Mouse (Mus musculus) midbrain, postnatal 0 days (tissue): ENCODE measurements at regions not wholly inside any gene's neighbourhood (a gene's known extent, or its start where the extent isn't known, plus 50 kb on each side); places are given as distances from the start of the nearest gene placed in this dataset.
A peak's percentile ranks its signal among the peaks of the same experiment; 100 is the strongest.

ENCODE experiments used
- ATAC-seq: fragments of 200-750 bp; cut with Nextera tagmentation; 2 replicates; pipeline ENCODE4 v1.8.0; 2017; ENCODE audit warnings: moderate number of reproducible peaks, mild to moderate bottlenecking, moderate TSS enrichment, moderate library complexity; ENCODE audit not compliant: low FRiP score
- DNase-seq: peaks from one replicate; pipeline ENCODE4 v3.0.0-alpha.2; 2015; ENCODE audit warnings: low spot score
- H3K27ac ChIP-seq: fragments of 300-500 bp; sonication (generic); 2 replicates; pipeline ENCODE4 v1.5.1; 2014; ENCODE audit warnings: low read depth, mild to moderate bottlenecking, low read length, mixed read lengths
- H3K27me3 ChIP-seq: fragments of 300-500 bp; sonication (generic); 2 replicates; pipeline ENCODE4 v1.6.1; 2014; ENCODE audit warnings: low read length, control low read depth, mixed read lengths; ENCODE audit not compliant: insufficient read depth
- H3K36me3 ChIP-seq: fragments of 300-500 bp; sonication (generic); 2 replicates; pipeline ENCODE4 v1.6.1; 2014; ENCODE audit warnings: low read length, control low read depth, mixed read lengths; ENCODE audit not compliant: insufficient read depth
- H3K4me1 ChIP-seq: fragments of 300-500 bp; sonication (generic); 2 replicates; pipeline ENCODE4 v1.6.1; 2014; ENCODE audit warnings: mild to moderate bottlenecking, control low read depth, antibody characterized with exemption, low read length, mixed read lengths; ENCODE audit not compliant: insufficient read depth
- H3K4me2 ChIP-seq: fragments of 300-500 bp; sonication (generic); 2 replicates; pipeline ENCODE4 v1.6.1; 2014; ENCODE audit warnings: low read depth, mild to moderate bottlenecking, low read length, mixed read lengths; ENCODE audit not compliant: poor library complexity, severe bottlenecking
- H3K4me3 ChIP-seq: fragments of 300-500 bp; sonication (generic); 2 replicates; pipeline ENCODE4 v1.5.1; 2014; ENCODE audit warnings: low read depth, mild to moderate bottlenecking, low read length, moderate library complexity
- H3K9ac ChIP-seq: fragments of 300-500 bp; sonication (generic); replicated peaks from 2 replicates; pipeline ENCODE4 v1.6.1; 2014; ENCODE audit warnings: mild to moderate bottlenecking, low read length, moderate library complexity, mixed read lengths; ENCODE audit not compliant: poor library complexity, severe bottlenecking
- H3K9me3 ChIP-seq: fragments of 300-500 bp; sonication (generic); 2 replicates; pipeline ENCODE4 v1.6.1; 2016; ENCODE audit warnings: low read length, control low read depth
- CTCF ChIP-seq: IDR thresholded peaks from 2 replicates; pipeline ENCODE4 v1.5.1; 2016; ENCODE audit warnings: antibody characterized with exemption, mild to moderate bottlenecking
- WGBS: fragments of 180-500 bp; shearing (Covaris S2); extraction: QIAGEN DNeasy Blood & Tissue Kit; methylation state at CpG from one replicate; pipeline ENCODE4 v1.1.7; 2014; 5-methylcytosine and 5-hydroxymethylcytosine counted together

GRCm38 (mm10) chr4:53227771-53228170, 68.1 kb upstream of the Abca1 start:
- no peak for ATAC-seq
- H3K27me3 ChIP-seq = no peaks in the 10 kb centered on the region

GRCm38 (mm10) chr4:53227071-53227470, 67.4 kb upstream of the Abca1 start:
- no peak for TF ChIP-seq CTCF
- Histone ChIP-seq H3K27ac (no peak overlapping the region), H3K4me2 (no peak overlapping the region), H3K9ac (no peak overlapping the region), H3K36me3 (no peaks in the 10 kb centered on the region), H3K9me3 (no peaks in the 10 kb centered on the region), H3K4me1 (no peaks in the 10 kb centered on the region), H3K27me3 (no peaks in the 10 kb centered on the region), H3K4me3 (no peak overlapping the region)
- DNase-seq (no peak), ATAC-seq (no peak)
- 77% methylated on average over 1 of the region's 1 CpGs for WGBS

More at GRCm38 (mm10) chr4:53227771-53228170, 68.1 kb upstream of the Abca1 start:
- WGBS = 30% methylated on average over 8 of the region's 8 CpGs
- H3K4me3 ChIP-seq = no peak overlapping the region
- no peak overlapping the region for H3K4me2 ChIP-seq
- H3K9ac ChIP-seq = no peak overlapping the region
- no peak for TF ChIP-seq CTCF
- H3K9me3 ChIP-seq = no peaks in the 10 kb centered on the region
- H3K4me1 ChIP-seq = no peaks in the 10 kb centered on the region
- no peaks in the 10 kb centered on the region for H3K36me3 ChIP-seq
- H3K27ac ChIP-seq = no peak overlapping the region
- DNase-seq = no peak

GRCm38 (mm10) chr4:53226376-53226775, 66.7 kb upstream of the Abca1 start:
- Histone ChIP-seq H3K4me1 (no peaks in the 10 kb centered on the region), H3K4me3 (no peak overlapping the region), H3K9me3 (no peaks in the 10 kb centered on the region), H3K27me3 (no peaks in the 10 kb centered on the region), H3K9ac (no peak overlapping the region), H3K27ac (no peak overlapping the region), H3K4me2 (no peak overlapping the region), H3K36me3 (no peaks in the 10 kb centered on the region)
- ATAC-seq (no peak), DNase-seq (no peak)
- WGBS = 87% methylated on average over 3 of the region's 3 CpGs
- no peak for TF ChIP-seq CTCF

DNA sequence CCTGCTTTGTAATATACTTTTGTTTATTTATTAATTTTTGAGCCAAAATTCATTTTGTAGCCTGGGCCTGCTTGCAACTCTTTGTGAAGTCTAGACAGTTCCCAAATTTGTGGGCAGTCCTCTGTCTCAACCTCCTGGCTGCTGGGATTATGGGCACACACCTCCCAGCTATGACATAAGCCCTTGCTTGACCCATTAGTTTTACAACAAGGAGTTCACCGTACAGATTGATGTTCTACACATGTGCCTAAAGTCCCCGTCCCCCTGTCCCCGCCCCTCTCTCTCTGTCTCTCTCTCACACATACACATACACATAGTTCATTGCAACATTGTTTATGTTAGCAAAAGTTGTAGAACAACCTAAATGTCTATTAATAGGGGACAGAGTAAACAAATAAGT, 63.7 kb upstream of the Abca1 start:
- no peaks in the 10 kb centered on the region for H3K27me3 ChIP-seq
- H3K27ac ChIP-seq = no peak overlapping the region
- TF ChIP-seq CTCF = no peak
- H3K4me3 ChIP-seq = no peak overlapping the region
- 93% methylated on average over 3 of the region's 3 CpGs for WGBS
- no peak overlapping the region for H3K9ac ChIP-seq
- no peaks in the 10 kb centered on the region for H3K9me3 ChIP-seq
- DNase-seq (no peak), ATAC-seq (no peak)
- no peaks in the 10 kb centered on the region for H3K36me3 ChIP-seq
- H3K4me1 ChIP-seq = peaks cover 8% of the 10 kb centered on the region; the same call in 1 of the 2 replicates
- H3K4me2 ChIP-seq = no peak overlapping the region

- no peaks in the 10 kb centered on the region for H3K36me3 ChIP-seq
- no peak for DNase-seq
- no peak overlapping the region for H3K4me2 ChIP-seq
- H3K27ac ChIP-seq = no peak overlapping the region
- no peak overlapping the region for H3K9ac ChIP-seq
- no peaks in the 10 kb centered on the region for H3K27me3 ChIP-seq
- 88% methylated on average over 4 of the region's 4 CpGs for WGBS
- TF ChIP-seq CTCF = no peak
- H3K4me1 ChIP-seq = peaks cover 10% of the 10 kb centered on the region; the same call in 1 of the 2 replicates
- ATAC-seq = no peak
- no peak overlapping the region for H3K4me3 ChIP-seq
- no peaks in the 10 kb centered on the region for H3K9me3 ChIP-seq
These were observed 61.1 kb upstream of the Abca1 start for GRCm38 (mm10) chr4:53220809-53221208.

GRCm38 (mm10) chr4:53219351-53219750, 59.7 kb upstream of the Abca1 start:
- Histone ChIP-seq H3K4me2 (no peak overlapping the region), H3K4me1 (peaks cover 10% of the 10 kb centered on the region; the same call in 1 of the 2 replicates), H3K9ac (no peak overlapping the region), H3K9me3 (no peaks in the 10 kb centered on the region), H3K36me3 (no peaks in the 10 kb centered on the region), H3K4me3 (no peak overlapping the region), H3K27ac (peak overlapping the region; percentile 85), H3K27me3 (no peaks in the 10 kb centered on the region)
- DNase-seq = peak; percentile 67
- no peak for ATAC-seq
- TF ChIP-seq CTCF = no peak
- WGBS = 53% methylated on average over 3 of the region's 3 CpGs
